Mouse (Mus musculus) erythroblast, embryonic 14.5 days (primary cell): ENCODE results near the gene Rpl36al.

Experiments
- GATA1 ChIP-seq: IDR thresholded peaks from 2 replicates; pipeline ENCODE4 v1.6.1; 2012; ENCODE audit warnings: low read length, inconsistent platforms, mixed read lengths
- TAL1 ChIP-seq: IDR thresholded peaks from 3 replicates; pipeline ENCODE4 v1.6.1; 2012; ENCODE audit warnings: low read length, inconsistent platforms, mixed read lengths

GRCm38 (mm10) chr12:69220613-69221277 lies 36.9 kb upstream of the Rpl36al start:
- no peak for TF ChIP-seq TAL1
- no peak for TF ChIP-seq GATA1
